Mouse (Mus musculus): ENCODE data around the gene Dapk2.

The Dapk2 gene

DNA sequence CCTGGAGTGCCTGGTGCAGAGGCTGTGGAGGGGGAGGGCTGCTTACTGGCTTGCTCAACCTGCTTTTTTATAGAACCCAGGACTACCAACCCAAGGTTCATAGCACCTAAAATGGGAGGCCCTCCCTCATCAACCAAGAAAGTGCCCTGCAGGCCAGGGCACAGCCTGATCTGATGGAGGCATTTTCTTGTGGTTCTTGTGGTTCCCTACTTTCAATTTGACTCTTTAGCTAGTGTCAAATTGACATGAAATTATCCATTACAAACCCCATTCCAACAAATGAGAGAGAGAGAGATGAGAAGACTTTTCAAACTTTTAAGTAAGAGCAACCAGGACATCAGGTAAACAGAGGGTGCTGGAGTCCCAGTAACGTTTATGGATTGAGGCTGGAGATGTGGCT lies 15.8 kb upstream of the Dapk2 start:
- no peak for DNase-seq (ENCODE audit: low spot score)

DNA sequence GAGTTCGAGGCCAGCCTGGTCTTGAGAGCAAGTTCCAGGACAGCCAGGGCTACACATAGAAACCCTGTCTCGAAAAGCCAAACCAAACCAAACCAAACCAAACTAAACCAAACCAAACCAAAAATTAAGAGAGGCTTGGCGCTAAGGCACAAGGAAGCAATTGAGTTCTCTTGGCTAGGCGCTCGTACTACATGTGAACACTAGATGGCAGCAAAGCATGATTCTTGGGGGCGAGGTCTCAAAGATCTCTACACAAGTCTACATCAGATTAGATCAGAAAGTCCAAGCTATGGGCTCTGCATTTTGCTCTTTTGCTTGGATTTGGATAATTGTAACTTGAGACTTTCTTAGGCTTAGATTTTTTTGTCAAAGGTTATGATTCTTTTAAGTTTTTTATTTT lies 13.8 kb upstream of the Dapk2 start:
- peak; percentile 70 for DNase-seq (ENCODE audit: low spot score)

DNA sequence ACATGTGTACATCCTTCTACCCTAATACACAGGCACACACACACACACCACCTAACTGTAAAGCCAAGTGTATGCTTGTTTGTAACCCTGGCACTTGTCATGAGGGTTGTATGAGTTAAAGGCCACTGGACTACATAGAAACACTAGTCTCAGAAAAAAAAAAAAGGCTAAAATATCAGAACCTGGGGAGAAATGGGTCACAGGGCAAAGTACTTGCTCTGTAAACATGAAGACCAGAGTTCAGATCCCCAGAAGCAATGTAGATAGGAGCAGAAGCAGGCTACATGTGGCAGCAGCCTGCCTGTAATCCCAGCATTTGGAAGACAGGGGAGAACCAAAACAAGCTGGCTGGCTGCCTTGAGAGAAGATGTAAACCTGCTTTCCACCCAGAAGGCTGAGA lies 11.9 kb upstream of the Dapk2 start:
- DNase-seq (ENCODE audit: low spot score): no peak

DNA sequence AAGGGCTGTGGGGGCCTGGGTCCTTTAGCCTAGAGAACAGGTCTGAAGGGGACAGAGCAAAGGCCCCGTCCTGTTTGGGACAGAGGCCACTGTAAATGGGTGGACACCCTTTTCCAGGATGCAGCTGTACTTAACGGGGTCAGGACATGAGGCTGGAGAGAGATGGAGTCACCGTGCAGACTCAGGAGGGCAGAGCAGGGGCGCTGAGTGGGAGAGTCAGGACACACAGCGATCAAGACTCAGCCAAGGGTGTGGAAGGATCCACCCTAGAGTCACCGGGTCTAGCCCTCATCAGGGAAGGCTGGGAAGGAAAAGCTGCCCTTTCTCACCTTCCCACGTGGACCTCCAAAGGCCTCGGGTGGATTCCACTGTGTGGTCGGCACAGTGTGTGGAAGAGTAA lies 6.0 kb upstream of the Dapk2 start:
- DNase-seq (ENCODE audit: low spot score): no peak

DNA sequence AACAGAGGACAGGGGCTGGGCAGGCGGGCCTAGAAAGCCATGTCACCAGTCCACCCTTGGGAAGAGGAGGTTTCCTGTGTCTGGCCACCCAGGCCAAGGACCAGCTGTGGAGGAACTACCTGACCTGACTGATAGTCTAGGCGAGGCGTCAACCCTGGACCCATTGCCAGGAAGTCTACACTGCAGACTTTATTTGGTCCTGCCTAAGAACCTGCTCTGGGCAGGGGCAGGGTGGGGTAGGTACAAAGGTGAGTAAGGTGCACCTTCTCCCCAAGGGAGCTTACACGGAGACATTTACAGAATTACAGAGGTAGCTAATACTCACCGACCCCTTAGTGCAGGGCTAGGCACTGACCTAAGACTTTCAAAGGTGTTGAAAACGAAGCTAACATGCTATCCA lies 4.4 kb upstream of the Dapk2 start:
- DNase-seq (ENCODE audit: low spot score): no peak

DNA sequence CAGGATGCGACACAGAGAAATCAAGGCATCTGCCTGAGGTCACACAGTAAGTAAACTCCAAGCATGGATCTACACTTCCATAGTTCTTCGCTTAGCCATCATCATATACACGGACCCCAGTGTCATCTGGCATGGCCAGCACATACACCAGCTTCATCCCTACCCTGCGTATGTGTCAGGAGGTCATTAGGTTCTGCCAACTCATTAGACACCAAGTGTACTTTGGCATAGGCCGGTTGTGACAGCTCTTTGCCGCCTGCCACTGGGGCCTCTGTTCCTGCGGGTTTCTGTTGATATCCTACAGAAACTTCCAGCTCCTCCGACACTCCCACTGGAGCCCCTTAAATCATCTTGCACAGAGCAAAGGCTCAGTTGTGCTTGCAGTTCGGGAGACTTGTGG lies 4.0 kb upstream of the Dapk2 start:
- no peak for DNase-seq (ENCODE audit: low spot score)

DNA sequence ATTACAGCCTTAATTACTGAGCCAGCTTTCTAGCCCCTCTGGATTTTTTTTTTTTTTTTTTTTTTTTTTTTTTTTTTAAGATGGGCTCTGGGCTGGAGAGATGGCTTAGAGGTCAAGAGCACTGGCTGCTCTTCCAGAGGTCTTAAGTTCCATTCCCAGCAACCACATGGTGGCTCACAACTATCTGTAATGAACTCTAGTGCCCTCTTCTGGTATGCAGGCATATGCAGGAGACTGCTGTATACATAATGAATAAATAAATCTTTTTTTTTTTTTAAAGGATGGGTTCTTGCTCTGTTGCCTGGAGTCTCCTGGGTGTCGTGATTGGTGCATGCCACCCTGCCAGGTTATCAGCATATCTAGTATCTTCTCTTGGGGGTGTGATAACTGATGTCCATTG lies 2.5 kb upstream of the Dapk2 start:
- no peak for DNase-seq (ENCODE audit: low spot score)

DNA sequence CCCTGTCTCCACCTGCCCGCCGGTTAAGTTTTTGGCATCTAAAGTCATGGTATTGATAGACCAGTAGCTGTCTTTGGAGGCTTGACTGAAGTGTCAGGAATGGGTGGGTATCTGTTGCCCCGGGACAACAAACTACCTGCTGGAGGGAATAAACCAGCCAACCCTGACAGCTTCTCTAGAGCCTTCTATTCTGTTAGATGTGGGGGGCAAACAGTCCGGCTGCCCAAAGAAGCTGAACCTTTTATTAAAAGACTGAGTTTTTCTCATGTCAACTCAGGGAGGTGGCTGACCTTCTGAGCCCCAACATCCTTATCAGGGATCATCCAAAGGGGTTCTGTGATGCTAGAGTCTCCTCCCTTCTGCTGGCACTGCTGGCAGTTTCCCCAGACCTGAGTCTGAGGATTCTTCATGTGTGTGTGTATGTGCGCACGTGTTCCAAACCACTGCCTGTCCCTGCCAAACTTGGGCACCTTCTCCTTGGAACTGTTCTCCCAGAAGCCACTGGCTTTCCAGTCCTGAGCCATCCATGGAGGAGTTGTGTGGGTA lies 935 bp downstream of the Dapk2 start:
- DNase-seq (ENCODE audit: low spot score): no peak

DNA sequence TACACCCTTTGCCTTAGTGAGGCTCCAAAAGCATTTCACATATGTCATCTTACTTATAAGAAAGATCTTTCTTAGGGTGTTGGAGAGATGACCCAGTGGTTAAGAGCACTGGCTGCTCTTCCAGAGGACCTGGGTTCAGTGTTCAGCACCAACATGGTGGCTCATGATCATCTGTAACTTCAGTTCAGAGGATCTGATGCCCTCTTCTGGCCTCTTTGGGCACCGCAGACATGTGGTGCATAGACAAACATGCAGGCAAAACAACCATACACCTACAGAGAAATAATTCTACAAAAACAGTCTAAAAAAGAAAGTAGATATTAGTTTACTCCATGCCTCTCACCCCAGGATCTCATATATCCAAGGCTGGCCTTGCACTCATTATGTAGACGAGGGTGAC lies 2.1 kb downstream of the Dapk2 start:
- DNase-seq (ENCODE audit: low spot score): no peak

DNA sequence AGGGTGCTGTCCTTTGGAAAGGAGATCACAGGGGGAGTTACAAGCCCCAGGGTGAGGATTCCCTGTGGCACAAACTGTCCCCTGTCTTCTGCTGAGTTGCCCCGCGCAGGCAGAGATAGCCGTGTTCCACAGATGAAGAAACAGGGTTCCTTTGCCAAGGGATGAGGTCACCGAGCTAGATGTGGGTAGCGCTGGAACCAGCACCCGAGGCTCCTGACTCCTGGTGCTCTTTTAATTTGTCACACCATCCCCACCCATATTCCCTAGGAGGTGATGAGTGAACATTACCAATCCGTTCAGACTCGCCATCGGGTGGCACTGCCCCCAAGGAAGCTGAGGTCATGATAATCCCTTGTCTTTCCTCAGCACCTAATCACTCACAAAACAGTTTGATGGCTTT lies 5.0 kb downstream of the Dapk2 start:
- DNase-seq (ENCODE audit: low spot score): no peak

DNA sequence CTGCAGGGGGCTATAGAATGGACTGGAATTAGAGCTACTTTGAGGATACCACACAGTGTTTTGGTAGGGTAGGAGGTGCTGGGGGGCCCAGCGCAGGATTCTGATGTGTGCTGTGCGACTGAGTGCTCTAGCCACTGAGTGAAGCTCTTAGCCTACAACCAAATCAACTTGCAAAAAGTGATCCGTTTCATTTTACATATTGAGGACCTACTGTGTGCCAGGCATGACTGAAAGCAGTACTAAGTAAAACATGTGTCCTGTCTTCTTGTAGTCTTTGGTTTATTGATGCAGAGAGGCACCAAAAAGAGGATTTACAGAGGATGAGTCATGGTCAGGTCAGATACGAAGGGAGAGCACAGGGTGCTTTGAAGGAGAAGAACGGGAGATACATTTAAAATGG lies 9.2 kb downstream of the Dapk2 start:
- no peak for DNase-seq (ENCODE audit: low spot score)

DNA sequence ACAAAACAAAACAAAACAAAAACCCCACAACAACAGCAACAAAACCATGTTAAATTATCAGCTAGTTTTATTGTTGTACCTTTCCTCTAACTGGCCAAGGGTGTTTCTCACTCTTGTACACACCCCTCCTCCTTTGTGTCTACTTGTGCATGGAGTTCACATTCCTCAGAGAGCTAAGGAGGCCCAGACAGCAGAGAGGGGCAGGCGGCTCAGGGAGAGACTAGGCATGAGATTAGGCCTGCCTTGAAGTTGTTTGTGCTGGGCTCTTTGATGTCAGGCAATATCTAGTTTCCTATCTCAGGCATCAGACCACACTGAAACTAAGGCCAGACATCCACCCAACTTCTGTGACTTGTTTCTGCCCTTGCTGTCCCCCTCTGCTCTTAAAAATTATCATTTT lies 10.2 kb downstream of the Dapk2 start:
- DNase-seq (ENCODE audit: low spot score): no peak

DNA sequence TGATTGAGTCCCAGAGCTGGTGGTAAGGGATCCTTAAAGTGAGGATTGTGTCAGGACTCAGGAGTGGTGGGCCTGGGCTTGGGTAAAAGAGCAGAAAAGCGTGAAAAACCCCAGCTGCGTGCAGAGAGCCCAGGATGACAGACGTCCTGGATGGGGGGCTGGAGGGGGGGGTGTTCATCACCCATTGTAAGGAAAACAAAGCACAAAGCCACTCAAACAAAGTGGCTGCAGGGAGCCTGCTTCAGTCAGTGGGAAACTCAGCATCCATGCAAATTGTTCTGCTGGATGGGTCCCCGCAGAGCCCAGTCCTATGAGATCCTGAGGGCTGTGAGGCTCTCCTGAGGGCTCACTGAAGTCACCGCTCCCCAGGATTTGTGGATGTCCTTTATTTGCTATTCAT lies 12.5 kb downstream of the Dapk2 start:
- no peak for DNase-seq (ENCODE audit: low spot score)

DNA sequence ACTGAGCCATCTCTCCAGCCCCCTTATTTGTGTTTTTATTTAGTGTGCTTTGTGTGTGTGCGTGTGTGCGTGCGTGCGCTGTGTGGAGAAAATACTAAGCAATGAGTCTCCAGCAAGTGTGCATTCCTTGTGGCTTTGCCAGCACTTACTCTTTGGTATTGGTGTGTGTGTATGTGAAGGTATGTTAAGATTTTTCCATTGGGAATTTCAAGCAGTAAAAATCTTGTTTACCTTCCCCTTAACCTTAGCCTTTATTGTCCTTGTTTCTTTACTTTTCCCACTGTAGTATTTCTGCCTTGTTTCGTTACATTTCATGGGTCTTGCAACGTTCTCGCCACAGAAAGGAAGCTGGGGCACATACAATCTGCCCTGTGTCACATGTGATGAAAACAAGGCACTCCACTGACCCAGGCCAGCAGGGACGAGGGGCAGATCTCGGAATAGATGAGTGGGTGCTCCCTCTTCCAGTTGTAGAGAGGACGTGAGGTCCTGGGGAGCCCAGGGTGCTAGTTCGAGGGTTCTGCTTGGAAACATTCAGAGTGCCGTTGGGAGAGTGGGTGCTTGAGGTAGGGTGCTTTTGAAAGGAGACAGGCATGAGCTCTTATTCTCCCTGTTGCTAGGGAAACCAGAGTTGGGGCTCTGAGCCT lies 13.4 kb downstream of the Dapk2 start:
- no peak for DNase-seq (ENCODE audit: low spot score)

DNA sequence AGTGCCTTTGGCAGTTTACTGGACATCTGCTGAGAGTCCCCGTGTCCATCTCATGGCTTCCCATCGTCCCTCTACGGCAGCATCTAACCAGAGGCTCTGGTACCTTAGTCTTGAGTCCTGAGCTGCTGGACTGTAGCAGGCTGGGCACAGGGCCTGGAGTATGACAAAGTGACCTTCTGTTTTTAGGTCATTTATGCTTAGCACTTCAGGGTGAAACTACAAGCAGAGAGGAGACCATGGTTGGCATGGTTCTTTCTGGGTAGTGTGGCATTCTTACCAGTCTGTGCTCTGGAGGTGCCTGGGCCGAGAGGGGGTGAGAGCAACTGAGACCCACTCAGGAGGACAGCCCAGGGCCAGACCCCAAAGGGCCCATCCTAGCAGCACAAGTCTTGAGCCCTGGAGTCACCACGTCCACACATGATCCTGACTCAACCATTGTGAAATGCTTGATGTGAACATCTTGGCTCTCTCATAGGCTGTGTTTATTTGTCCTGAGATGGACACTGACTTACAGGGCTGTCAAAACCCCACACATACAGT lies 15.4 kb downstream of the Dapk2 start:
- no peak for DNase-seq (ENCODE audit: low spot score)

DNA sequence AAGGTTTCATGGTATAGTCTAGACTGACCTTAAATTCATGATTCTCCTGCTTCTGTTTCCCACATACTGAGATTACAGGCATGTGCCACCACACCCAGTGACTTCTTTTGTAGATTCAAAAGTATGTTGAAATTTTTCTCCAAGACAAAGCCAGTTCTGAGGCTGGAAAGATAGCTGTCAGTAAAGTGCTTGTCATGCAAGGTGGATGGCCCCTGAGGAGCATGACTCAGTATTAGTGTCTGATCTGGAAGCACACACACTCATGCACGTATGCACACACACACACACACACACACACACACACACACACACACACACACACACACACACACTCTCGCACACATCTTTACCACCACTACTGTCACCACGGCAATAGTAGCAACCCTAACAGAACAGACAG lies 17.0 kb downstream of the Dapk2 start:
- no peak for DNase-seq (ENCODE audit: low spot score)

DNA sequence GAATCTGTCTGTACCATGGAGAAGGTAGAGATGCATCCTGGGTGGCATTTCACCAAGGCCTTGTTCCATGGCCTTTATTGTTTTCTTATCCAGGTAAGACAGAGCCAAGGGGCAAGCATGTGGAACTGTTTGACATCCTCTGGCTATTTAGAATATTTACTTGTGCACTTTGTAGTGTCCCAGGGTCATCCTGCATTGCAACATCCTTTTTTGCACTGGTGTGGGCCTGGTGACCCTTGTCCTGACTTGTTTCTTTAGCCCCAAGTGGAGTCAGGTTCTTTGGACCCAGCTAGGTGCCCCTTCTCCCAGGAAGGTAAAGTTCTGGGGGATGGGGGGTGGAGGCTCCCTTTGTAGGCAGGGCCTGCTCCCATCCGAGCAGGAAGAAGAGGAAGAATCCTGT lies 20.0 kb downstream of the Dapk2 start:
- no peak for DNase-seq (ENCODE audit: low spot score)

DNA sequence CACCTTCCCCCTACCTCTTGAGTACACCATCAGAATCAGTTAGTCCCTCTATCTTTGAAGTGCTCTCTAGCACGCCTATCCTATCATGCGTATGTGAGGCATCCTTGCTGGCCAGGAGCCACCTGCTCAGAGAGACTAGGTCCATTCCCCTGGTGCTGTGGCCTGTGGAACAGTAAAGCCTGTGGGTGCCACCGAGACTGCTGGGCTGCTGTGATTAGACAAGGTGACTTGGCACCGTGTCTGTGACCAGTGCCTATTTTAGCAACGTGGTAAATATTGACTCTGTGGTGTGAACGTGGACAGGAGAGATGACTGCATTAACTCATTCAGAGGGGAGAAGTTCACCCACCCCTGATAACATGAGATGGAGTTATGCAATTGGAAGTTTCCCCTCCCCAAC lies 21.8 kb downstream of the Dapk2 start:
- DNase-seq (ENCODE audit: low spot score): no peak

DNA sequence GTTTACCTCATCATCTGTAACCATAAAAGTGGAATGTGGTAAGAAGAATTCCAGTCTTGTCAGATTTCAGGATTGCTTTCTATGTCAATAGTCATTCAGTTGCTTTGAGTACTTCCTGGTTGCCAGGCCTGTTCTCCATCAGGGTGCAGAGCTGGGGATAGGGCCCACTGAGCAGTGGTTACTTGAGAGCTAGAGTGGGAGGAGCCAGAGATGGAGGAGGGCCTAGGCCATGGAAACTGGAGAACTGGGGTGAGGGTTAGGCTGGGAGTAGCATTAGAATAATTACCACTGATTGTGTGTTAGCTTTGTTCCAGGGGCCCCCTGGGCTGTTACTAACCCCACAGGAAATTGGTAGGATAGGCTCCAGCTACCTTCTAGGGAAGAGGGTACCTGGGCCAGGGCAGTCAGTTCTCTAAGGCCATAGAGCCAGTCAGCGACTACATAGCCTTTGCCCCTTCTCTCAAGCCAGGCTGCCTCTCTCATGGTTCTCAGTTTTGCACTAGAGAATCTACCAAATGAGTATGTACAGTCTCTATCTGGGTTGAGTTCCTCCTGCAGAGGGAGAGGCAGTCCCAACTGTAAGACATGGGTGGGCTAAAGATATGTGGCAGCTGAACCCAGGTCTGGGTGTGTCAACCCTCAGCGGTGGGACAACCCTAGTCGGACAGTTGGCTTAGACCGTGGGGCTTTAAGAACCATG lies 23.3 kb downstream of the Dapk2 start:
- no peak for DNase-seq (ENCODE audit: low spot score)

DNA sequence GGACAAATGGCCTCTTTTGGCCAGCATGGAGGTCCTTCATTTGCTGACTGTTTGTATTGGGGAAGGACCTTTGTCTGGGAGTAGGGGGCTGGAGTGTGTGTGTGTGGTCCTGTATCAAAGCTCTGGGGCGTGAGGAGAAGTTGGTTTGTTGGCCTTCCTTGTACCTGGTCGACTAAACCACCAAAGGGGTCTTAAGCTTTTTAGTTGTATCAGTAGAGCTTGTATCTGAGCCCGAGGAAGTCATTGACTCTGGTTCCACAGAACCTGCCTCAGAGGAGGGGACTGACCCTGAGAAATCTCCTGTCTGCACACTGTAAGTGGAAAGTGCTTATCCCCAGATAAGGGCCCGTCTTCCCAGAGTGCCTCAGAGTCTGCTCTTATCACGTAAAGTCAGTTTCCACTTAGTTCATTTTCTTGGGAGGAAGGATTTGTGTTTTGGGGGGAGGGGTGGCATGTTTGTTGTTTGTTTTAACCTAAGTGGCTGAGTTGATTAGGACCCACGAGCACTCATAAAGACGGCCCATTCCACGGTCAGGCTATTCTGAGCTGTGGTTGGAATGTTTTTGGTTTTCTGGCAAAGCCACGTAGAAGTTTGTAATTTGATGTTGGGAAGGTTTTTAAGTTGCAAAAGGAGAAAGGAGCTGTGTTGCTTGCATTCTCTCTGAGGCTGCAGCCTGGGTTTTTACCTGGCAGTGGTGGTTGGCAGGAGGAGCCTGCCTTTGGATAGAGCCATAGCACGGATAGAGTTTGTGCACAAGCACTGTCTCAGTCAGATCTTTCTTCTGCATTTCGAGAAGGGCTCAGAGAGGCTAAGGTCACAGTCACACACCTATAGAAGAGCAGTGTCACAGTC lies 24.0 kb downstream of the Dapk2 start:
- no peak for DNase-seq (ENCODE audit: low spot score)

DNA sequence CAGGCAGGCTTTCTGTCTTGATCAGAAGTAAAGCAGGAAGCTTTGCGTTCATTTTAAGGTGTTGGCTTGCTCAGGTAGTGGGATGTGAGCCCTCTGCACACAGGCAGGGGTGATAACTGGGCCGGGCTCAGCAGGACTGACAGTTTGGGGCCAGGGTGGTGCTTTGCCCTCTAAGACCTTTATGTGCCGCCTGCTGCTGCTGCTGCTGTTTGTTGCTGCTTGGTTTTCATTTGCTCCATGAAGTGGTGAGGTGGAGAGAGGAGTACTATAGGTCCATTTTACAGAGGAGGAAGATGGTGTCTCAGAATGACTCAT lies 24.6 kb downstream of the Dapk2 start:
- no peak for DNase-seq (ENCODE audit: low spot score)

DNA sequence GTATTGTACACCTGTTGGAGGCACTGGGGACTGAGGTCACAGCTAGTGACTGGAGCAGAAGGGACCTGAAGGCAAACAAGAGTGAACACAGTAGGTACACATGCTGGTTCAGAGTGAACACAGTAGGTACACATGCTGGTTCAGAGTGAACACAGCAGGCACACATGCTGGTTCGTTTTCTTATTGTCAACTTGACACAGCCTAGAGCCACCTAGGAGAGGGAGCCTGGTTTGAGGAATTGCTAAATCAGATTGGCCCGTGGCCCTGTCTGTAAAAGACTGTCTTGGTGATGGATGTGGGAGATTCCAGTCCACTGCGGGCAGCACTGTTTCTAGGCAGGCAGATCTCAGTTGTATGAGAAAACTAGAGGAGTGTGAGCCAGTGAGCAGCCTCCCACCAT lies 25.0 kb downstream of the Dapk2 start:
- DNase-seq (ENCODE audit: low spot score): no peak

DNA sequence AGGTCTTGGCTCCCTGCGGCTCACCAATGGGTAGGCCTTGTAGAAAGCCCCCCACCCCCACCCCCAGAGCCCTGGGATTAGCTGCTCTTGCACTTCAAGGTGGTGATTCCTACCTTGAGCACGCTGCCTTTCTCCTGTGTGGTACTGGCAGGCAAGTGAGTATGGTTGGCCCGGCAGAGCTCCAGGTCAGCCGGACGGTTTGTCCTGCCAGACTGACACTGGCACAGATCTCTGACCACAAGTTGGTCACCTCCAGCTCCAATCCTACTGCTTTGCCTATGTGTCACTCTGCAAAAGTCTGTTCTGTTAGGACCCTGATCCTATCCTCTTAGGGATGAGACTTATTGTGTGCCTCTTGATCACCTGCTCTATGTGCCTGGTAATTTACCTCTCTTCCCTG lies 26.5 kb downstream of the Dapk2 start:
- DNase-seq (ENCODE audit: low spot score): no peak

All from left cerebral cortex, adult 11 months (tissue).